Mouse (Mus musculus) gastrocnemius, postnatal 4 days (tissue): ENCODE measurements around the gene Ppp6c. TPM values are rescaled to one million over a fixed set of nuclear protein-coding genes. Genes with fewer than 3 reads are reported as not detected.

Source experiments
- DNase-seq, 2 experiments: peaks; one replicate each; pipeline ENCODE4 v3.0.0; 2021 to 2022; ENCODE audit warnings: low spot score in 2 of 2, mixed read lengths in 2 of 2
- total RNA-seq, 2 experiments: library from RNA; stranded (reverse); gene quantifications; 2 replicates each; pipeline ENCODE4 v1.2.3; 2021

Ppp6c gene
- total RNA-seq, 2 experiments from 2014 or later = 72.4 to 75.8 TPM

DNA sequence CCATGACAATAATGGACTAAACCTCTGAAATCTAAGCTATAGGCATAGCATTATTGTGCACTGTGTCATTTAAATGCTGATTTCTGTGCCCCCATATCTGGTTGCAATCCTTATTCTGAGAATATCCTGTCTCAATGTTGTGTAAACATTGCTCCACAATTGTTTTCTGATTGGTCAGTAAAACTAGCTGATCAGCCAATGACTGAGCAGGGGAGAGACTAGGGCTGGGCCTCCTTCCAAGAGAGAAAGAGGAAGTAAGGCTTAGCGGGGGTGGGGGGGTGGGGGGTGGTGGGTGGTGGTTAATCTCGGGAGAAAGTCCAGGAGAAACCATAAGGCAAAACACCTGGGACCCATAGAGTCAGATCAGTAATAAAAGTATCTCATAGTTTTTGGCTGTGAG, 78.2 kb downstream of the Ppp6c start:
- DNase-seq = no peak

DNA sequence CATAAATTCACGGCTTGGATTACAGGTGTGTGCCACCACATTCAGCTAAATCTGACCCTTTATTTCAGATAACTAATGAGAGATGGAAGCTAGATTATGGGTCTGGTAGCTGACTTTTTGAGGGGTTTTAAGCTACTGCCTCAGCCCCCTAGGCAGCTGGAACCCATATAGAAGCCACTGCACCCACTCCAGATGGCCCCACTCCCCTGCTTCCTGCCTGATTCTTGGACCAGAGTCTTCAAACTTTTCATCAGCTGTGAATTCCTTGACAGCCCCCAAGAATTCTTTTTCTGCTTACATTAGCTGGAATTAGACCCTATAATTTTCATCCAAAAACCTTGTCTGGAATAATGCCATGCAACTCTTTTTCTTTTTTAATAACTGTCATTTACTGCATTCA, 79.8 kb downstream of the Ppp6c start:
- DNase-seq = no peak

Other genes with a start within 250 kb of the Ppp6c start
- gene Wdr38, start 229.0 kb downstream of the Ppp6c start, total RNA-seq = under 1 TPM; 0.17 to 0.21 TPM
- gene Arpc5l, start 221.1 kb downstream of the Ppp6c start, total RNA-seq = 10 to 100 TPM; 46.0 to 51.2 TPM
- gene Rpl35, start 220.8 kb downstream of the Ppp6c start, total RNA-seq = 100 to 1,000 TPM; 548 to 582 TPM
- gene Golga1, start 160.9 kb downstream of the Ppp6c start, total RNA-seq = 10 to 100 TPM; 19.9 to 24.8 TPM
- 10 to 100 TPM; 13.6 to 14.2 TPM for gene Scai, start 35.7 kb downstream of the Ppp6c start, total RNA-seq